Mouse (Mus musculus): ENCODE measurements around the gene Eif3k. TPM values are rescaled to one million over a fixed set of nuclear protein-coding genes. Genes with fewer than 3 reads are reported as not detected.

Eif3k gene
- total RNA-seq (2021) = 100 to 1,000 TPM; 241 to 264 TPM
- long read RNA-seq, experiment 1, transcript Eif3k-201 (8 exons, 774 nt) = major isoform, 151 of 184 reads
- long read RNA-seq, experiment 1, partial matches to known transcripts = 24 of 184 reads
- long read RNA-seq, experiment 1, other reads (novel, unspliced or antisense) = 8 of 184 reads
- long read RNA-seq, experiment 2, transcript Eif3k-201 (8 exons, 774 nt) = major isoform, 62 of 73 reads
- long read RNA-seq, experiment 2, partial matches to known transcripts = 5 of 73 reads
- long read RNA-seq, experiment 2, other reads (novel, unspliced or antisense) = 6 of 73 reads

DNA sequence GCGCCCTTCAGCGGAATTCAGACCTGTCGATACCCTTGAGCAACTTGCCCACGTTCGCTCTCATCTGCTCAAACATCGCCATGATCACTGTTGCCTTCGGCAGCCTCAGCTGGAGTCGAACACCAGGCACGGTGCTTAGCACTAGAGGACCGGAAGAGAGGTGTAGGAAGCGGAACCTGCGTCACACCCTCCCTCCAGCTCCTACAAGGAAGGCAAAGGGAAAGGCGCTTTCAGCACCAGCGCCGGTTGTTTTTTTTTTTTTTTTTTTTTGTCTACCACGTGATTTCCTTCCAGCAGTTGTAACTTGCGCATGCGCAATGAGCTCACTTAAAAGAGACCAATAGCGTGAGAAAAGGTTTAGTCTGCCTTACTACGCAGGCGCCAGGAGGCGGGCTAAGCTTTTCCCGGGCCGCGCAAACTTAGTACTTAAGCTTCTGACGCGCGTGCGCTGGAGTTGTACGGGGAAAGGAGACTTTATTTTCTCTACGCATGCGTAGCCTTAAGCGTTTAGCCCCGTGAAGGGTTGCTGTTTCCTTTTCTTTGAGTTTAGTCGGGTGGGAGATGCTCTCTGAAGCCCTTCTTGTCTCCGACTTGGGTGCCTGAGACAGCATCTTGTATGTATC is at the start of gene Eif3k, which contains the start of gene Map4k1:
Gene Eif3k (minus strand): TSS at position 214 of the 623 bp plus-strand sequence.
Gene Map4k1 (plus strand): TSS at position 400 of the 623 bp plus-strand sequence.
- peak; percentile 96 for DNase-seq

DNA sequence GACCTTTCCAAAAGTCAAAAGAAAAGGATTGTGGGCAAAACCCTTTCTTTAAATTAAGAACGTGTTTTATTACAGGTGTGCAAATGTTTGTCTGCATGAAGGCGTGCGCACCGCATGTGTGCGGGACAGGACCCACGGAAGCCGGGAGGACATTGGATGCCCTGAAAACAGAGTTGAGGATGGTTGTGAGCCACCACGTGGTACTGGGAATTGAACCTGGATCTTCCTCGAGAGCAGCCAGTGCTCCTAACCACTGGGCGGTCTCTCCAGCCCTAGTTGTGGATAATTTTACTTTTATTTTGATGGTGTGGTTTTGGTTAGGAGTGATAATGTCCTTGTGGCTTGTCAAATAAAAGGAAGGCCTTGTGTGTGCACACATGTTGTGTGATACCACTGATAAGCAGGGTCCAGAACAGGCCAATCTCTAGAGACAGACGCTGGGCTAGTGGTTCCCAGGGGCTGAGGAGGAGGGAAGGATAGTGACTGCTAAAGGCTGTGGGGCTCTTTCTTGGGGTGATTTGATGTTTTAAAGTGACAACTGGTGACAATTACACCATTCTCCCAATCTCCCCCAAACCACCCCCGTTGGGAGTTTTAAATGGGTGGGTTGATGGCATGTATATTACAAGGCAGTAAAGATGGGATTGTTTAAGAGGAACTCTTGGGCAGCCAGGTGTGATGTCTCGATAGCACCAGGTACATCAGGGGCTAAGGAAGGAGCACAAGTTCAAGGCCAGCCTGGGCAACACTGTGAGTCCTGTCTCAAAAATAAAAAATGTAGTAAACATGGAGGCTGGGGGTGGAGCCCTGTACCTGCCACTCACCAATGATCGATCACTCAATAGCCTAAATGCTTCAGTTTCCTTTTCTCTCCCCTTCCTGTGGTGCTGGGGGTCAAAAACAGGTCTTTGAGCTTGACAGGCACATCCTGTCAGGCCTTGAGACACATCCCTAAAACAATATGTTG is 48.3 kb upstream of the Eif3k start:
- no peak for DNase-seq

DNA sequence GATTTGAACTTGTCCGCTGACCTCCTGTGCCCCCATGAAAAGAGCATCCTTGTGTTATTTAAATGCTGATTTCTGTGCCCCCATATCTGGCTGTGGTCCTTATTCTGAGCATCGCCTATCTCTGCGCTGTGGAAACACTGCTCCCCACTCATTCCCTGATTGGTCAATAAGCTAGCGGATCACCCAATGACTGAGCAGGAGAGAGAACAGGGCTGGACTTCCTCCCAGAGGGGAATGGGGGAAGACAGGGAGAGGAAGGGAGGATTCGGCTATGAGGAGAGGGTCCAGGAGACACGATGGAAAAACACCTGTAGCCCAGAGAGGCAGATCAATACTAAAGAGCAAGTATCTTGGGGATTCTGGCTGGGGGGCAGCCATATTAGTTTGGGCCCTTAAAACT is 47.1 kb upstream of the Eif3k start:
- DNase-seq = no peak

DNA sequence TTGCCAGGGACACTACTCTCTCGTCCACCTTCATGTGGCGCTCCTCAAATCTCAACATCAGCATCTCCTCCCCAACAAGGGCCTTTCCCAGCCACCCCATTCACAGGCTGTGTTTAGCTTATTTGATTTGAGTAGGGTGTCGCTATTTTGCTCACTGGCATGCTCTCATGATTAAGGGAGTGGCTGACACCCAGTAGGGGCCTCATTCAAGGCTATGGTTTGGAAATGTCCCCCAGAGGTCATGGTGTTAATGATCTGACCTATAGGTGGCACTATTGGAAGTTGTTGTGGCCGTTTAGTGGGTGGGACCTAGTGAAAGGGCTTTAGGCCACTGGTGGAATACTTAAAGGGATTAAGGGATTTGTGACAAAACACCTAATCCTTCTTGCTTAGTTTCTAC is 45.1 kb upstream of the Eif3k start:
- DNase-seq = no peak

DNA sequence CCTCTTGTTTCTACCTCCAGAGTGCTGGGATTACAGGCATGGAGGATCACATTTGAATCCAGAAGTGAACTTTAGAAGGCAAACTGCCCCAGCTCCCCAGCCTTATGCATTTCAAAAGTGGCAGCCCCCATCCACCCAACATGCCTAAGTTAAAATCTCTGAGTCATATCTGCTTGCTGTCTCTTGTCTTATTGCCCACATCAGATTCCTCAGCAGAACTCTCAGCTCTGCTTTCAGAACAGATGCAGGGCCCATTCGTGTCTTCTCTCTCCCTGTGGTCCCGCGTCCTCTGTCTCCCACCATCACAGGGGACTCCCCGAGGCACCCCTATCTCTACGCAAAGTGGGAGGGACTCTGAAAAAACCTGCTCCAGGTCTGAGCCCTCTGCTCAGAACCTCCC is 44.5 kb upstream of the Eif3k start:
- DNase-seq = no peak

DNA sequence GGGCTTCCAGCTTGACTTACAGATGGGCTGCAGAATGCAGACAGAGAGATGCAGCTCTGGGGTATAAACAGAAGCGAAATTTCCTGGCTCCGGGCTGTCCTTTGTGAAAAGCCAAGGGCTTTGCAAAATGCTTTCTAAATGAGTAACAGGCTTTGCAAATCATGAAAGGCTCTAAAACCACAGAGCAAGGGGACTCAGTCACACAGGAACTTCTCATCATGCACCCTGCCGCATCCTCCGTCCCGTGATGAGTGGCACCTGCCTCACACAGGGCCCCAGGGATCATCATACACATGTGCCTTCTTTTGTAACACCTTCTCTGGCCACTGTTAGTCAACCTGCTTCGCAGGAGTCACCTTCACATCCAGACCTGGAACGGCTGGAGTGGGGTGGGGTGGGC is 43.9 kb upstream of the Eif3k start:
- no peak for DNase-seq

DNA sequence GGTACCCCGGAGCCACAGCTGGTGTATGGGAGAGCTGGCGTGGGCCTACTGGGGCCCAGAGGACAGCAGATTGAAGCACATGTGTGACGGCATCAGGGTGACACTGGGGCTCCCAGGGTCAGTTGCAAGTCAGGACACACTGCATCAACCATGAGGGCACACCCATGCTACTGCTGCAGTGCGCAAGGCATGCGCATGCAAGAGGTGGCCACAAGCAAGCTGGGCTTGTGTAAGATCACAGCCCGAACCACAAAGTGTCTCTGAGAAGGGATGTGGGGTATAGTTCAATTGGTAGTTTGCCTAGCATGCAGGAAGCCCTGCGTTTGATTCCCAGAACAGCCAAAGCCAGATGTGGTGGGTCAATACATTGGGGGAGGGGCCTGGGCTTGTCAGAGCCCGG is 41.9 kb upstream of the Eif3k start:
- DNase-seq = no peak

DNA sequence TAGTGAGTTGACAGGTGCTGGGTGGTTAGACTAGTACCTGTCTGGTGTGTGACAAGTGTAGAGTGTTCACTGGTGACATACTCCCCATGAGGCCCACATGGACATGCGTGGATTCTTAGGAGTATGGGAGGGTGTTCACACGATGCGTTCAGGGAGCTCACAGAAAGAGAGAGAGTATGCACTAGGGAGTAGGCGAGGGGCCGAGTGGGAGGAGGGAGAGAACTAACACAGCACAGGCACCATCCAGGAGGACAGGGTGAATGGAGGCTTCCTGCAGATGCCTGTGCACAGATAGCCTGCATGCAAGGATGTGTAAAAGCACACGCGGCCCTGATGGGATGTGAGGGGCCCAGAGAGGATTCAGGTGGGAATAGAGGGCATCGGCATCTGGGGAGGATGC is 40.8 kb upstream of the Eif3k start:
- DNase-seq = no peak

DNA sequence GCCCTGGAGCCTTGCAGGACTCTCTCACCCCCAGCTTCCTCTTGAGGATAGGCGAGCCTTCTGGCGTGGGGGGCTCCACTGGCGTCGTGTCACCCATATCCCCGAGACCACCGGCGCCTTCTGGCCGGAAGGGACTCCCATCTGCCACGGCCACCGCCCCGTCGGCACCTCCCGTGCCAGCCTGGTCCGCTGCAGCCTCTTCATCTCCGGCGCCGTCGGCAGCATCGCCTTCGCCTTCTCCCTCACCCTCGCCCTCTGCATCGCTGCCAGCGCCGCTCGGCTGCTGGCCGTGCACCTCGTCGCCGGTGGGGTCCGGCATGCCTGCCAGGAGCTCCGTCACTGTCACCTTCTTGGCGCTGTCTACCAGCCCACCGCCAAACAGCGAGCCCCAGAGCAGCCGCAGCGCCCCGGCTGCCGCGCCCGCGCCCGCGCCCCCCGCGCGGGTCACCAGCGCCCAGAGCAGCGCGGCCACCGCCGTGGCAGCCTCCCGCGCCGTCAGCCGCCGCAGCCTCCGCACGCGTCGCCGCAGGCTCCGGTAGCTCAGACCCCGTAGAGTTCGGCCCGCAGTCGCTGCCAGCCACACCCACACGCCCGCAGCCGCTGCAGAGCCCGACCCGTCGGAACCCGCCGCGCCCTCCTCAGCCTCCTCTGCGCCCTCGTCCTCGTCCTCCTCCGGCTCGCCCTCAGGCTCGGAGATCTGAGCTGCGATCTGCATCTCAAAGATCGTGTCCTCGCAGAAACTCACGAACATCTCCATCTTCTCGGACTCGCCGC is 38.0 kb upstream of the Eif3k start:
- DNase-seq = no peak

DNA sequence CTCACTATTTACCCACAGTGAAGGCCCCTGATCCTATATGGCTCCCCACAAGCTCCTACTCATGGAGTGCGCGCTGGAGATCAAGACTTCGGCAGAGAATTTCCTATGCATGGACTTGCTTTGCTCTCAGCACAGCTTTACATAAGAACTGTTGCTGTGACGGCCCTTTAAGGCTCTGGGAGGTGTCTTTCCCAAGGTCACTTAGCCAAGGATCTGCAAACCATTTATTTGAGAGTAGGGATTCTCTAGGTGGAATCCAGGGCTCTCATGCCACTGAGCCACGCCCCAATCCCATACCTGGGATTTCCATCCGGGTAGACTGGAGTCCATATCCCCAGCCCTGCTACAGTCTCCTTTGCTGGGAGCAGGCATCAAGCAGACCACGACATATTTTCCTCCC is 35.6 kb upstream of the Eif3k start:
- no peak for DNase-seq

DNA sequence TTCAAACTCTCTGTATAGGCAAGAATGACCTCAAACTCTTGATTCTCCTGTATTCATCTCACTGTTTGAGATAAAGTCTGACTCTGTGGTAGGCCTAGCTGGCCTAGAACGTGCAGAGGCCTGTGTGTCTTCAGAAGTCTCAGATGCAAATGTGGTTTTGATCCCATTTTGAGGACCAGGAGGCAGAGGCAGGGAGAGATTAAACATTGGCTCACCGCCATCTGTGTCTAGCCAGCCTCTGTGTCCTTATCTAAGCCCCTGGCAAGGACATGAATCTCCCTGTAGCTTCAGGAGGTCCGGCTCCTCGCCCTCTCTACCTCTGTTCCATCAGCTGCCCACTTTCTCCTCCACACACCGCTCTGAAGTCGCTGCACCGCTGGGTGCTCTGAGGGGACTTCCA is 34.8 kb upstream of the Eif3k start:
- DNase-seq = no peak

DNA sequence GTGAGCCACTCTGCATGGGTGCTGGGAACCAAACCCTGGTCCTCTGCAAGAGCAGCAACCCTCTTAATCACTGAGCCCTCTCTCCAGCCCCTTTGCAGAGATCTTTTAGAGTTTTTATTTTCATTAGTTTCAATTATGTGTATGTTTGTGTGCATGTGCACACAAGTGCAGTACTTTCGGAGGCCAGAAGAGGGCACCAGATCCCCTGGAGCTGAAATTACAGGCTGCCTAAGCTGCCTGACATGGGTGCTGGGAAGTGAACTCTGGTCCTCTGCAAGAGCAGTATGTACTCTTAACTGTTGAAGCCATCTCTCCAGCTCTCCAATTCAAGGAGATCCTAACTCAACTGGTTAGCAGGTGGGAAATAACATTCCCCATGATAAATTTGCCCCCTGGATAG is 33.3 kb upstream of the Eif3k start:
- DNase-seq = no peak

DNA sequence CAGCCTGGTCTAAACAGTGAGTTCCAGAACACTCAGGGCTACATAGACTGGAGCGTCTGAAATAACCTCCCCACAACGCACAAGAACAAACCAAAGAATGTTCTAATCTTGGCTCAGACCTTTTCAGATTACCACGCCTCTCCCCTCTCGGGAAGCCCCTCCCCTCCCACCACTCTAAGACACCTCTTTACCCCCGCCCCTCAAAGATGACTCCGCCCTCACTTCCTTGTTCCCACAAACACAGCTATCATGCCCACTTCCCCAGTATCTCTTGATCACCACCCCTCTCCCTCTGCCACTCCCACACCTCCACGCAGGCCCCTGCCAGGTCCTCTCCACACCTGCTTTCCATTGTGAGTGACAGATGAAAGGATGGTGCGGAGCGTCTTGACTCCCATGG is 27.1 kb upstream of the Eif3k start:
- no peak for DNase-seq

DNA sequence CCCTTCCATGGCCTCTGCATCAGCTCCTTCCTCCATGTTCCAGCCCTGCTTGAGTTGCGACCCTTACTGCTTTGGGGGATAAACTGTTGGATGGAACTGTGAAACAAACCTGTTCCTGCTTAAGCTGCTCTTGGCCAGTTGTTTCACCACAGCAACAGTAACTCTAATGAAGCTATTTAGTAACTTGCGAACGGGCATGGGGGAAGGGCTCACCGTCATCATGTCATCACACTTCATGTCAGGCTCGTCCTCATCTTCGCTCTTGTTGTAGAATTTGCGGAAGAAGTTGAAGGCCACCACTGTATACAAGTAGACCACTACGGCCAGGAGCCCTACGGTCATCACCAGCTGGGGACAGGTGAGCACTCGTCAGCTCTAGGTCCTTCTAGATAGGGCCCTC is 26.5 kb upstream of the Eif3k start:
- no peak for DNase-seq

DNA sequence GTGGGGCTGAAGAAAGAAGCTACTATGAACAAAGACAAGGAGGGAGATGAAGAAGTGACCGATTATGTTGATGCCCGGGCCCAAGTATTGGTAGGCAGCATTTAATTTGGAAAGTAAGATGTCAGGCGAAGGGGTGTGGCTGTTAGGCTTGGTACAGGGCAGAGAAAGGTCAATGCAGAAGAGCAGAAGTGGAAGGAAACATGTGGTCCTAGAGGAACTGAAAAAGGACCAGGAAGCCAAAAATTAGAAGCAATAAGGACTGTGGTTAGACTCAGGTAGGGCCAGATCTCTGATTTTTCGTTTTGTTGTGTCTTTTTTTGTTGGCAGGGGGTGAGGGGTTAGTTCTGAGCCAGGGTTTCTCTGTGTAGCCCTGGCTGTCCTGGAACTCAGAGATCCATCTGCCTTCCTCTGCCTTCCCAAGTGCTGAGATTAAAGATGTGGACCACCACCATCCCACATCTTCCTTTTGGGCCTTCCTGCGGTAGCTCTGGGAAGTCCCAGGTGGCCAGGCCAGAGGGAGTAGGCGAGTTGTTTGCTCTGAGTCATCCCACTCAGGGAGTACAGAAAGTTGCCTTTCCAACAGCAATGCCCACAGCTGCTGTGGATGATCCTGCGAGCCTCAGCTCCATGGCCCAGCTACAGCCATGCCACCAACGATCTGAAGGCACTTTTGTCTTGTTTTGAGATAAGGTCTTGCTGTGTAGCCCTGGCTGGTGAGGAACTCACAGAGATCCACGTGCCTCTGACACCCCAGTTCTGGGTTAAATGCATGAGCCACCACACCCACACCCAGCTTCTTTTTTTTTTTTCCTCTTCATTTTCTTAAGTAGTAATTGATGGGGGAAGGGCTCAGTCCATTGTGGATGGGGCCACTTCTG is 25.8 kb upstream of the Eif3k start:
- DNase-seq = no peak

DNA sequence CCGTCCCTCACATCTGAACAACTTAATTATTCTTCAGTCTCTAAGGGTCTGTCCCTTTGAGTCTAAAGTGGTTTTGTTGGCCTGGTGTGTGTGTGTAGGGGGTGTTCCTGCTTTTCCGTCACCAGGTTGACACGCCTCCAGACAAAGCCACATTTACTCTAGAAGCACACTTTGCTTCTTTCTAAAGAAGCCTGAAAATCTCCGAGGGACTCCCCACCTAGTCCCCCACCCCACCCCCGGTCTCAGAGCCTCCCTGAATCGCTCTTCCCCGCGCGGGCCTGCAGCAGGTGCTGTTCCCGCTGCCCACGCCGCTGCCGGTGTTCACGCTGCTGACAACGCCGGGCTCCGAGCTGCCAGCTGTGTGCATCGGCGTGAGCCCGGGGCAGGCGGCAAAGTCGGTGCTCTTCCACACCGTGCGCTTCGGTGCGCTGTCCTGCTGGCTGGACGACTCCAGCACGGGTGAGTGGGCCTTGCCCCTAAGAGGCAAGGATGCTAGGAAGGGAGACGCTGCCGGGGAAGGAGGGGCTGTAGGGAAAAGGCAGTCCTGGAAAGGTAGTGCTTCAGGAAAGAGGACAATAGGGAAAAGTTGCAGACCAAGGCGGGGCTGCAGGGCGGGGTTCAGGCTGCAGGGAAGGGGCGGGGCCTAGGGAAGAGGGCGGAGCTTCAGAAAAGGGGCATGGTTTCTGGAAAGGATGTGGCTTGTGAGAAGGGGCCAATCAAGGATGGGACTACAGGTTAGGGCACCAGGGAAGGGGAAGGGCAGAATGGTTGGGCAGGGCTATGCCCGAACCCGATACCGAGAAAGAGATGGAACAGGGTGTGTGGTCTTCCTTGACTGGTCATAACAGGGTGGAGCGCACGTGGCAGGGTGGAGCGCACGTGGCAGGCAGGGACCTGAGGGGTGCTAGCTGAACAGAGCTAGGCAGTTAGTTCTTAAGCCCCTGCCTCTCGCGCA is 19.3 kb upstream of the Eif3k start:
- peak; percentile 44 to 73 for DNase-seq

DNA sequence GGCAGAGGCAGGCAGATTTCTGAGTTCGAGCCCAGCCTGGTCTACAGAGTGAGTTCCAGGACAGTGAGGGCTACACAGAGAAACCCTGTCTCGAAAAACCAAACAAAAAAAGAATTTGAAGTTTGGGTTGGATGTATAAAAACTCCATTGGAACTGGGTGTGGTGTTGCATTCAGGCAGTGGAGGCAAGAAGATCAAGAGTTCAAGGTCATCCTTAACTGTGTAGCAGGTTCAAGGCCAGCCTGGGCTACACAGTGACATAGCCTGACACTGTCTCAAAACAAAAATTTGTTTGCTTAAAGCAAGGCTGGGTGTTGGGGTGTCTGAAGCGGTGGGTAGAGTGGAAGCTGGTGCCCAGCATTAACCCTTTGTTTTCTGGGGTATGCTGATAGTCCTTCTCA is 11.7 kb upstream of the Eif3k start:
- DNase-seq = no peak

DNA sequence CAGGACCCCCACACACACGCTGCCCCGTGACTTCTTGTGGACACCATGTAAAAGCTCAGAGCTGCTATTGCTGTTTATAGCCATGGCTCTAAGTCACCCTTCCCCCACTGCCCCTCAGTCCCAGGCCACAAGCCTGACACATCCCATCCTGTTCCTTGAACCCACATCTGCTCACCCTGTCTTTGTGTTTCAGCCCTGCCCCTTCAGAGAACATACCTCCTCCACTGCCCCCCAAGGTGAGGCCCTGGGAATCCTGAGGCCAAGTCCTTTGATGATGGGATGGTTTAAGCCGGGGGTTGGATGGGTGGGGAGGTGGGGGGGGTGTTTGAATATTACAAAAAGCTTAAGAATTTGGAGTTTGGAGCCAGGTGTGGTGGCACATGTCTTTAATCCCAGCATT is 11.3 kb upstream of the Eif3k start:
- no peak for DNase-seq

DNA sequence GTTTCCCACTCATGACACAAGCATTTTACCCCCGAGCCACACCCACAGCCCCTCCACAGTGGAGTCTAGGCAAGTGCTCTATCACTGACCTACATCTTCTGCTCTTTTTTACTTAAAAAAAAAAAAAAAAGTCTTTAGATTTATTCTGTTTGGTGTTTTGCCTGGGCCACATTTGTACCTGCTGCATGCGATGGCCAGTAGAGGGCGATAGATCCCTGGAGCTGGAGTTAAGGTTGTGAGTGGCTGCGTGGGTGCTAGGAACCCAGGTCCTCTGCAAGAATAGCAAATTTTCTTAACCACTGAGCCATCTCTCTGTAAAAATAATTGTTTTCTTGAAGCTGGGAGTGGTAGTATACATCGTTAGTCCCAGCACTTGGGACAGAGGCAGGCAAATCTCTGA is 10.0 kb upstream of the Eif3k start:
- no peak for DNase-seq

DNA sequence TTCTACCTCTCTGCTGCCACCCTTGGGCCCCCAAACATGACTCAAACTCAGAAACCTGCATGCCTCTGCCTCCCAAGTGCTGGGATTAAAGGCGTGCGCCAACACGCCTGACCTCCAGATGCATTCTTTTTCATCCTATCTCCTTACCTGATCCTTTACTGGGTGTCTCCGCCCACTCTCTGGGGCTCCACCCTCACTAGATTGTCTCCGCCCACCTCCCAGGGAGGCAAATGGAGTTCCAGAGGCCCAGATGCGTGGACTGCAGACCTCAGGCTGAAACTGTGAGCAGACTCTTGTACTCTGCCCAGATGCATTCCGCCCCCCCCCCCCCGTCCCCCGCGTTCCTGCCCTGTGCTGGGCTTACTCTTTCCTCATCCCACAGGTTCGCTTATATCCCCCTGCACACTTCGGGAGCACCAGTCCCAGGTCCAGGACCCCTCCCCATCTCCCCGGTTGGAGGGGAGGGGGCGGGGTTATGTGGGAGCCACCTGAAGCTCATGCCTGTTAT is 9.2 kb upstream of the Eif3k start:
- DNase-seq = no peak
